Mouse (Mus musculus): ENCODE results near the gene Fbxw8. TPM values are rescaled to one million over a fixed set of nuclear protein-coding genes. Genes with fewer than 3 reads are reported as not detected.

Gene Fbxw8
- total and polyA plus RNA-seq, 2 experiments: 15.9 to 31.7 TPM

- Histone ChIP-seq H3K4me1 (ENCODE audit: control insufficient read depth, insufficient read depth, low read length) (no peaks in the 10 kb centered on the region), H3K4me3 (ENCODE audit: insufficient read depth, low read depth, low read length) (no peak overlapping the region), H3K27ac (replicated peaks; ENCODE audit: insufficient read depth, low read depth, low read length) (no peak overlapping the region), H3K9ac (ENCODE audit: low read depth, low read length) (no peak overlapping the region), H3K36me3 (ENCODE audit: control insufficient read depth, insufficient read depth, low read length) (no peaks in the 10 kb centered on the region), H3K27me3 (ENCODE audit: control insufficient read depth, insufficient read depth, low read length) (no peaks in the 10 kb centered on the region), H3K79me2 (ENCODE audit: control insufficient read depth, insufficient read depth, low read length) (no peaks in the 10 kb centered on the region)
- TF ChIP-seq CTCF (IDR thresholded peaks at IDR 0.05; ENCODE audit: low read depth, low read length) (no peak), POLR2A (IDR thresholded peaks at IDR 0.05; ENCODE audit: extremely low read depth, insufficient read depth, low read length) (no peak)
- WGBS: 87% methylated on average over 4 of the region's 4 CpGs
- DNase-seq (ENCODE audit: extremely low read depth, low read depth, low spot score): no peak
These were observed 87.7 kb downstream of the Fbxw8 start for GRCm38 (mm10) chr5:118067572-118067971.

- WGBS: 78% methylated on average over 5 of the region's 5 CpGs
- Histone ChIP-seq H3K4me1 (ENCODE audit: control insufficient read depth, insufficient read depth, low read length) (no peaks in the 10 kb centered on the region), H3K27me3 (ENCODE audit: control insufficient read depth, insufficient read depth, low read length) (no peaks in the 10 kb centered on the region), H3K4me3 (ENCODE audit: insufficient read depth, low read depth, low read length) (no peak overlapping the region), H3K27ac (replicated peaks; ENCODE audit: insufficient read depth, low read depth, low read length) (no peak overlapping the region), H3K79me2 (ENCODE audit: control insufficient read depth, insufficient read depth, low read length) (no peaks in the 10 kb centered on the region), H3K36me3 (ENCODE audit: control insufficient read depth, insufficient read depth, low read length) (no peaks in the 10 kb centered on the region), H3K9ac (ENCODE audit: low read depth, low read length) (no peak overlapping the region)
- no peak for TF ChIP-seq POLR2A (IDR thresholded peaks at IDR 0.05; ENCODE audit: extremely low read depth, insufficient read depth, low read length)
- peak; percentile 90 for TF ChIP-seq CTCF (IDR thresholded peaks at IDR 0.05; ENCODE audit: low read depth, low read length)
- DNase-seq (ENCODE audit: extremely low read depth, low read depth, low spot score): peak; percentile 19
These were observed 88.4 kb downstream of the Fbxw8 start for GRCm38 (mm10) chr5:118066828-118067227.

- TF ChIP-seq POLR2A (IDR thresholded peaks at IDR 0.05; ENCODE audit: extremely low read depth, insufficient read depth, low read length) (no peak), CTCF (IDR thresholded peaks at IDR 0.05; ENCODE audit: low read depth, low read length) (no peak)
- H3K79me2 ChIP-seq (ENCODE audit: control insufficient read depth, insufficient read depth, low read length): no peaks in the 10 kb centered on the region
- H3K27ac ChIP-seq (replicated peaks; ENCODE audit: insufficient read depth, low read depth, low read length): no peak overlapping the region
- H3K4me3 ChIP-seq (ENCODE audit: insufficient read depth, low read depth, low read length): no peak overlapping the region
- H3K27me3 ChIP-seq (ENCODE audit: control insufficient read depth, insufficient read depth, low read length): no peaks in the 10 kb centered on the region
- DNase-seq (ENCODE audit: extremely low read depth, low read depth, low spot score): peak; percentile 24
- H3K36me3 ChIP-seq (ENCODE audit: control insufficient read depth, insufficient read depth, low read length): no peaks in the 10 kb centered on the region
- no peak overlapping the region for H3K9ac ChIP-seq (ENCODE audit: low read depth, low read length)
- 80% methylated on average over 19 of the region's 19 CpGs for WGBS
- H3K4me1 ChIP-seq (ENCODE audit: control insufficient read depth, insufficient read depth, low read length): no peaks in the 10 kb centered on the region
These were observed 89.6 kb downstream of the Fbxw8 start for GRCm38 (mm10) chr5:118065516-118066255.

DNA sequence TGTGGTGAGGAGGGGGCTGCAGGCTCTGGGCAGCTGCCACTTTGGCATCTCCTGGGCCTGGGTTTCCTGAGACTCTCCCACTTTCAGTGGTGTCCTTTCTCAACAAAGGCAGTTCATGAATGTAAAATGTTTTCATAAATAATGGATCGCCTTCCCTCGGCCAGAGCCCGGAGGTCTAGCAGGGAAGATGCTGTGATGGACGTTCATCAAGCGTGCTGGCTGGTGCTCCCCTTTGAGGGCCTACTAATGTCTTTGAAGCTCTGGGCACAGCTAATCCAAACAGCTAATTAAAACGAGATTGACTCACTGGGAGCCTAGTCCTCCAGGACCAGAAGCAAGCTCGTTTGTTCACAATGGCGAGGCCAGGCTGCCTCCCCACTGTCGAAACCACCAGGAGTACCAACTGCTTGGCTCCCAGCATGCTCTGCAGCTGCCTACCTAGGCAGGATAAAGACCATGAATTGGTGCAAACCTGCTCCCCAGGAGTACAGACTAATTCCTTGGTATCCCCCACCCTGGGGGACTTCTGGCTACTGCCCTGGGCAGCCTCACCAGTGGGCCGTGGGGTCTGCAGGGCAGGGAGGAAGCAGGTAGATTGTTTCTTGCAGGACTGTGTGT lies 90.9 kb downstream of the Fbxw8 start:
- Histone ChIP-seq H3K79me2 (ENCODE audit: control insufficient read depth, insufficient read depth, low read length) (no peaks in the 10 kb centered on the region), H3K36me3 (ENCODE audit: control insufficient read depth, insufficient read depth, low read length) (no peaks in the 10 kb centered on the region), H3K4me1 (ENCODE audit: control insufficient read depth, insufficient read depth, low read length) (no peaks in the 10 kb centered on the region), H3K9ac (ENCODE audit: low read depth, low read length) (no peak overlapping the region), H3K4me3 (ENCODE audit: insufficient read depth, low read depth, low read length) (no peak overlapping the region), H3K27ac (replicated peaks; ENCODE audit: insufficient read depth, low read depth, low read length) (no peak overlapping the region), H3K27me3 (ENCODE audit: control insufficient read depth, insufficient read depth, low read length) (no peaks in the 10 kb centered on the region)
- WGBS: 87% methylated on average over 10 of the region's 10 CpGs
- TF ChIP-seq POLR2A (IDR thresholded peaks at IDR 0.05; ENCODE audit: extremely low read depth, insufficient read depth, low read length) (no peak), CTCF (IDR thresholded peaks at IDR 0.05; ENCODE audit: low read depth, low read length) (no peak)
- no peak for DNase-seq (ENCODE audit: extremely low read depth, low read depth, low spot score)

GRCm38 (mm10) chr5:118063181-118063621 lies 92.1 kb downstream of the Fbxw8 start:
- no peaks in the 10 kb centered on the region for H3K36me3 ChIP-seq (ENCODE audit: control insufficient read depth, insufficient read depth, low read length)
- WGBS: 89% methylated on average over 8 of the region's 8 CpGs
- H3K27ac ChIP-seq (replicated peaks; ENCODE audit: insufficient read depth, low read depth, low read length): no peak overlapping the region
- H3K4me1 ChIP-seq (ENCODE audit: control insufficient read depth, insufficient read depth, low read length): no peaks in the 10 kb centered on the region
- DNase-seq (ENCODE audit: extremely low read depth, low read depth, low spot score): no peak
- H3K79me2 ChIP-seq (ENCODE audit: control insufficient read depth, insufficient read depth, low read length): no peaks in the 10 kb centered on the region
- TF ChIP-seq POLR2A (IDR thresholded peaks at IDR 0.05; ENCODE audit: extremely low read depth, insufficient read depth, low read length) (no peak), CTCF (IDR thresholded peaks at IDR 0.05; ENCODE audit: low read depth, low read length) (no peak)
- no peak overlapping the region for H3K4me3 ChIP-seq (ENCODE audit: insufficient read depth, low read depth, low read length)
- H3K27me3 ChIP-seq (ENCODE audit: control insufficient read depth, insufficient read depth, low read length): no peaks in the 10 kb centered on the region
- no peak overlapping the region for H3K9ac ChIP-seq (ENCODE audit: low read depth, low read length)

- 93% methylated on average over 17 of the region's 18 CpGs for WGBS
- H3K79me2 ChIP-seq (ENCODE audit: control insufficient read depth, insufficient read depth, low read length): no peaks in the 10 kb centered on the region
- H3K27ac ChIP-seq (replicated peaks; ENCODE audit: insufficient read depth, low read depth, low read length): no peak overlapping the region
- H3K4me1 ChIP-seq (ENCODE audit: control insufficient read depth, insufficient read depth, low read length): no peaks in the 10 kb centered on the region
- TF ChIP-seq CTCF (IDR thresholded peaks at IDR 0.05; ENCODE audit: low read depth, low read length): no peak
- TF ChIP-seq POLR2A (IDR thresholded peaks at IDR 0.05; ENCODE audit: extremely low read depth, insufficient read depth, low read length): no peak
- no peak overlapping the region for H3K9ac ChIP-seq (ENCODE audit: low read depth, low read length)
- no peak overlapping the region for H3K4me3 ChIP-seq (ENCODE audit: insufficient read depth, low read depth, low read length)
- no peaks in the 10 kb centered on the region for H3K27me3 ChIP-seq (ENCODE audit: control insufficient read depth, insufficient read depth, low read length)
- no peak for DNase-seq (ENCODE audit: extremely low read depth, low read depth, low spot score)
- no peaks in the 10 kb centered on the region for H3K36me3 ChIP-seq (ENCODE audit: control insufficient read depth, insufficient read depth, low read length)
These were observed 93.9 kb downstream of the Fbxw8 start for GRCm38 (mm10) chr5:118061391-118061790.
